Mouse (Mus musculus): ENCODE data around the gene Arid3a.

Gene Arid3a

GRCm38 (mm10) chr10:79991099-79991498 lies 64.3 kb downstream of the Arid3a start:
- DNase-seq (ENCODE audit: extremely low read depth, insufficient read length, low spot score) = no peak

- DNase-seq (ENCODE audit: extremely low read depth, insufficient read length, low spot score) = no peak
Observed at GRCm38 (mm10) chr10:79991548-79991947, 64.7 kb downstream of the Arid3a start.

GRCm38 (mm10) chr10:79994397-79995115 lies 67.7 kb downstream of the Arid3a start:
- no peak for DNase-seq (ENCODE audit: extremely low read depth, insufficient read length, low spot score)

DNA sequence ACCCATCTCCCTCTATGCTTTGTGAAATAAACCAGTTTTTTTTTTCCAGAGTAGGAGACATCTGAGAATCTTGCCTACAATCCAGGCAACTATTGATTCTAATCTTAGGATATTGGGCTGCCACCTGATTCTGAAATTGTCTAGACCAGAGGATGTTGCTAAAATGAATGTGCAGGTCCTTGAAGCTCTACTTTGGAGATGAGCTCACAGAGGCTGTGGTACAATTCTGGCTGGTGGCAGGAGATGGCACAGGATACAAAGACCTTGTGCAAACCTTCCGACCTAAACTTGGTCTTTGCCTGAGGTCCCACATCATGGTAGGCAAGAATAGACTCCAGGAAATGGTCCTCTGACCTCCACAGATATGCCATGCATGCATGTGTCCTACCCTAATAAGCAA lies 68.8 kb downstream of the Arid3a start:
- no peak for DNase-seq (ENCODE audit: extremely low read depth, insufficient read length, low spot score)

DNA sequence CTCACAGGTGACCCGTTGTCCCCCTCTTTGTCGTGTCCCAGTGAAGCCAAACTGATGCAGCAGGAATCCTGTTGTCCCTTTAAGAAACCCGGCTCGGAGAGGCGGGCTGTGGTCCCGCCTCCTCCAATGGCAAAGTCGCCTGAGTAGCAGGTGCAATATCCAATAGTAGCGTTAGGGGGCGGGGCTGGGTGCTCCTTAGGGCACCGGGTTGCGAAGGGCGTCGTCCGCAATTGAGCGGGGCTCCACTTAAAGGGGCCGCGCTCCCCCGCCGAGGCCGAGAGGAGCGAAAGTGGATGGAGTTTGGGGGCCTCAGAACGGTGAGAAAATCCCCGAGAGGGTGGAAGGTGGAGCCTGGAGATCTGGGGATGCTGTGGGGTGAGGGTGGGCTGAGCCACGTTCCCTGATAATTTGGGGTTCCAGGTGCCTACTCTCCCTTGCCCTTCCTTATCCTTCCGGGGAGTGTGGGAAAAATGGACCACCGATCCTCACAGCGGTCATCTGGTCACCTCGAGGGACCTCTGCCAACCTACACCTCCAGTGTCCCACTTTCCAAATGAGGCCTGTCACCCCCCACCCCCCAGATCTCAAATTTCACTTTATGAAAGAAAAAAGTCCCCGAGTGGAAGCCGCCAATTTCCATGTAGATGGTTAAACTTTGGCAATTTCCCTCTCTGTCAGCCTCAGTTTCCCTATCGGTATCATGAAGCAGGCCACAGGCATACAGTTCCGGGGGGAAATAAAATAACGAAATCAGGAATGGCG lies 69.6 kb downstream of the Arid3a start, which contains the start of gene Abca7:
TSS of gene Abca7 (plus strand) at position 223 of the 762 bp plus-strand sequence.
- peak; percentile 89 for DNase-seq (ENCODE audit: extremely low read depth, insufficient read length, low spot score)

DNA sequence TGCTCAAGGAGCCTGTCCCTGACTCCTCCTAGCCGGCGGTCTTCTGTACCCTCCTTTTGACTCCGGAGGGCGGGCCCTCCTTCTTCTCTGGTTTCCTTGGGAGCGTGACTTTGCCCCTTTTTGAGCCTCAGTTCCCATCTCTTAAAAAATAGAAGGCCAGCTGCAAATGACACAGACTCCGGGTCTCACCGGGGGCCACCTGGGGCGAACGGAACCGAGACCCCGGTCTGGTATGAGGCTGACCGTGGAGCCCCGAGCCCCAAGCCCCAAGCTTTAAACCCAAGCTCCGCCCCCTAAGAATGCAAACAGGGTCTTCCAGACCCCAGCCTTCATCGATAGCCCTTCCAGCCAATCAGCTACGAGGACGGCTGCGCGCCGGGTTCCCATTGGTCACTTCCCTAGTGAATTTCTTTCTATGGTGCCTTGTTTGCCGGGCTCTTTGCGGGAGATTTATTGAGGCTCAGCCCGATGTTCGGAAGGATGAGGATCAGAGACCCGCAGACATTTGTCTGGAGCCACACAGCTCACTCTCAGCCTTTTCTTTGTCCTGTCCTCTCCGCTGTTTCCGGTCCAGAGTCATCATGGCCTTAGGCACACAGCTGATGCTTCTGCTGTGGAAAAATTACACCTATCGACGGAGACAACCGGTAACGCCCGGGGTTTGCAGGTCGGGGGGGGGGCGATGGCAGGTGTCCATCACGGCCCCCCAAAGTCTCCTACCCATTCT lies 70.4 kb downstream of the Arid3a start:
- peak; percentile 80 for DNase-seq (ENCODE audit: extremely low read depth, insufficient read length, low spot score)

GRCm38 (mm10) chr10:79997819-79998218 lies 71.0 kb downstream of the Arid3a start:
- DNase-seq (ENCODE audit: extremely low read depth, insufficient read length, low spot score) = no peak

- no peak for DNase-seq (ENCODE audit: extremely low read depth, insufficient read length, low spot score)
Observed at GRCm38 (mm10) chr10:80001945-80002344, 75.1 kb downstream of the Arid3a start.

DNA sequence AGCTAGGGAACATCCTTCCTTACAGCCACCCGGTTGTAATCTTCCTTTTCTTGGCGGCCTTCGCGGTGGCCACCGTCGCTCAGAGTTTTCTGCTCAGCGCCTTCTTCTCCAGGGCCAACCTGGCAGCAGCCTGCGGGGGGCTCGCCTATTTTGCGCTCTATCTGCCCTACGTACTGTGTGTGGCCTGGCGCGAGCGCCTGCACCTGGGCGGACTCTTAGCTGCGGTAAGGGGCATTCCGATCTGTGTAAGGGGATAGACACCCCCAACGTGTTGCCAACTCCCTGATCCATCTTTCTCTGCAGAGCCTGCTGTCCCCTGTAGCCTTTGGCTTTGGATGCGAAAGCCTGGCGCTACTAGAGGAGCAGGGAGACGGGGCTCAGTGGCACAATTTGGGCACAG lies 76.0 kb downstream of the Arid3a start:
- DNase-seq (ENCODE audit: extremely low read depth, insufficient read length, low spot score) = no peak

- DNase-seq (ENCODE audit: extremely low read depth, insufficient read length, low spot score) = peak; percentile 69
Observed at GRCm38 (mm10) chr10:80003374-80004232, 76.8 kb downstream of the Arid3a start.

- DNase-seq (ENCODE audit: extremely low read depth, insufficient read length, low spot score) = no peak
Observed at GRCm38 (mm10) chr10:80004233-80004705, 77.4 kb downstream of the Arid3a start.

Measured in 3134 (cell line).